Mouse (Mus musculus): ENCODE results near the gene Mta1.

GRCm38 (mm10) chr12:113098530-113099151, 563 bp downstream of the Mta1 start:
- TF ChIP-seq POLR2A (IDR thresholded peaks at IDR 0.05; ENCODE audit: insufficient read length, low read depth) (no peak), TCF12 (IDR thresholded peaks at IDR 0.05; ENCODE audit: insufficient read depth, poor library complexity, severe bottlenecking) (no peak)
